Mouse (Mus musculus) kidney, adult 2 months (tissue): ENCODE measurements at regions not wholly inside any gene's neighbourhood (a gene's known extent, or its start where the extent isn't known, plus 50 kb on each side); places are given as distances from the start of the nearest gene placed in this dataset.
A peak's percentile ranks its signal among the peaks of the same experiment; 100 is the strongest.

Experiments used
- DNase-seq: peaks from one replicate; pipeline ENCODE4 v3.0.0; 2021
- H3K27ac ChIP-seq: fragments of 200-500 bp; 2 replicates; pipeline ENCODE4 v1.5.1; 2012; ENCODE audit warnings: low read depth, low read length, control low read depth, inconsistent platforms; ENCODE audit not compliant: insufficient read depth
- H3K27me3 ChIP-seq: fragments of 200-500 bp; replicated peaks from 2 replicates; pipeline ENCODE4 v1.6.1; 2012; ENCODE audit warnings: mild to moderate bottlenecking, moderate library complexity, low read length, inconsistent platforms; ENCODE audit not compliant: control insufficient read depth, insufficient read depth
- H3K36me3 ChIP-seq: fragments of 200-500 bp; 2 replicates; pipeline ENCODE4 v1.6.1; 2012; ENCODE audit warnings: mild to moderate bottlenecking, moderate library complexity, low read length, inconsistent platforms; ENCODE audit not compliant: control insufficient read depth, insufficient read depth
- H3K4me1 ChIP-seq: fragments of 200-500 bp; 2 replicates; pipeline ENCODE4 v1.6.1; 2011; ENCODE audit warnings: low read length; ENCODE audit not compliant: control insufficient read depth, insufficient read depth
- H3K4me3 ChIP-seq: fragments of 200-500 bp; 2 replicates; pipeline ENCODE4 v1.5.1; 2011; ENCODE audit warnings: mild to moderate bottlenecking, low read depth, low read length, control low read depth; ENCODE audit not compliant: insufficient read depth
- CTCF ChIP-seq: fragments of 200-500 bp; conservative IDR thresholded peaks from 2 replicates; pipeline ENCODE4 v1.5.1; 2011; ENCODE audit warnings: low read depth, mild to moderate bottlenecking, control low read depth, low read length, moderate library complexity, mixed read lengths; ENCODE audit not compliant: insufficient read depth, insufficient read length
- POLR2A ChIP-seq: fragments of 200-500 bp; IDR thresholded peaks from one replicate; pipeline ENCODE4 v1.6.1; 2011; ENCODE audit warnings: low read depth, low read length, control low read depth
- WGBS: fragments of 180-500 bp; shearing (Covaris S2); methylation state at CpG from one replicate; pipeline ENCODE4 v1.1.7; 2018; 5-methylcytosine and 5-hydroxymethylcytosine counted together

- Histone ChIP-seq H3K36me3 (no peaks in the 10 kb centered on the region), H3K27me3 (no peaks in the 10 kb centered on the region), H3K4me1 (no peaks in the 10 kb centered on the region), H3K27ac (no peak overlapping the region), H3K4me3 (no peak overlapping the region)
- TF ChIP-seq CTCF (no peak), POLR2A (no peak)
- WGBS: 65% methylated on average over 4 of the region's 4 CpGs
- DNase-seq: no peak
Measured at GRCm38 (mm10) chr4:52336365-52337017, 102.6 kb upstream of the Smc2 start.

- H3K36me3 ChIP-seq: no peaks in the 10 kb centered on the region
- TF ChIP-seq POLR2A: no peak
- TF ChIP-seq CTCF: no peak
Measured at GRCm38 (mm10) chr4:52341245-52341644, 97.8 kb upstream of the Smc2 start.

GRCm38 (mm10) chr4:52361751-52362150 lies 77.3 kb upstream of the Smc2 start:
- no peaks in the 10 kb centered on the region; the same call in 1 of the 2 replicates for H3K27me3 ChIP-seq
- H3K36me3 ChIP-seq: no peaks in the 10 kb centered on the region
- no peaks in the 10 kb centered on the region for H3K4me1 ChIP-seq
- TF ChIP-seq POLR2A (no peak), CTCF (0 out of 2 replicates have a peak, but pooled peaks have one; percentile 20)
- no peak overlapping the region for H3K27ac ChIP-seq
- H3K4me3 ChIP-seq: no peak overlapping the region
- 68% methylated on average over 6 of the region's 6 CpGs for WGBS
- no peak for DNase-seq

More at GRCm38 (mm10) chr4:52341245-52341644, 97.8 kb upstream of the Smc2 start:
- H3K27ac ChIP-seq: no peak overlapping the region
- no peak overlapping the region for H3K4me3 ChIP-seq
- no peak for DNase-seq
- no peaks in the 10 kb centered on the region for H3K27me3 ChIP-seq
- no peaks in the 10 kb centered on the region for H3K4me1 ChIP-seq

- TF ChIP-seq CTCF (no peak), POLR2A (no peak)
- no peaks in the 10 kb centered on the region for H3K36me3 ChIP-seq
- no peaks in the 10 kb centered on the region; the same call in 1 of the 2 replicates for H3K27me3 ChIP-seq
- DNase-seq: no peak
- H3K4me1 ChIP-seq: no peaks in the 10 kb centered on the region
- WGBS: 88% methylated on average over 4 of the region's 4 CpGs
- H3K27ac ChIP-seq: no peak overlapping the region
- H3K4me3 ChIP-seq: no peak overlapping the region
Measured at GRCm38 (mm10) chr4:52365866-52366265, 73.2 kb upstream of the Smc2 start.

GRCm38 (mm10) chr4:52368527-52368926 lies 70.5 kb upstream of the Smc2 start:
- no peaks in the 10 kb centered on the region for H3K4me1 ChIP-seq
- H3K27ac ChIP-seq: no peak overlapping the region
- WGBS: 83% methylated on average over 3 of the region's 3 CpGs
- TF ChIP-seq POLR2A (no peak), CTCF (no peak)
- H3K4me3 ChIP-seq: no peak overlapping the region
- H3K27me3 ChIP-seq: no peaks in the 10 kb centered on the region; the same call in 1 of the 2 replicates
- H3K36me3 ChIP-seq: no peaks in the 10 kb centered on the region
- no peak for DNase-seq
